Mouse (Mus musculus) monocyte, adult 2 months (primary cell): ENCODE measurements around the gene 4932438H23Rik.
"Not testable (repeated sequence)": the region's sequence is repeated elsewhere in the genome, so short reads cannot be mapped to it uniquely, and the experiment has no call there.

Experiments used
- DNase-seq, 2 experiments: peaks; one replicate each; pipeline ENCODE4 v3.0.0; 2022; ENCODE audit warnings: low spot score in 2 of 2, low read depth in 1 of 2

Gene 4932438H23Rik

DNA sequence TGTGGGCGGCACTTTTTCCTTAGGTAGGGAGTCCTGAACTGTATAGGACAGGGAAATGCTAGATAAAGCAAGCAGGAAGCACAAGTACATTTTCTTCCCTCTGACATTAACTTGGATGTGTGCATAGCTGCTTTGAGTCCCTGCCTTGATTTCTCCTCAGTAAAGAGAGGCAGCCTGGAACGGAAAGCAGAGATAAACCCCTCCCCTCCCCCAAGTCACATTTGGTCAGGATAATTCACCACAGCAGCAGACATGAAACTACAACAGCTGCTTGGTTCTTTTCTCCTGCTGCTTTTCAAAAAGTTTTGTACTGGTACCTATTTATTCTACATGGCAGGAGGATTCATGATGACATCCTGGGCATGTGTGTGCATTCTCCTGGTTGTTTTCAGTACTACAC, 5.6 kb upstream of the 4932438H23Rik start:
- no peak for DNase-seq

DNA sequence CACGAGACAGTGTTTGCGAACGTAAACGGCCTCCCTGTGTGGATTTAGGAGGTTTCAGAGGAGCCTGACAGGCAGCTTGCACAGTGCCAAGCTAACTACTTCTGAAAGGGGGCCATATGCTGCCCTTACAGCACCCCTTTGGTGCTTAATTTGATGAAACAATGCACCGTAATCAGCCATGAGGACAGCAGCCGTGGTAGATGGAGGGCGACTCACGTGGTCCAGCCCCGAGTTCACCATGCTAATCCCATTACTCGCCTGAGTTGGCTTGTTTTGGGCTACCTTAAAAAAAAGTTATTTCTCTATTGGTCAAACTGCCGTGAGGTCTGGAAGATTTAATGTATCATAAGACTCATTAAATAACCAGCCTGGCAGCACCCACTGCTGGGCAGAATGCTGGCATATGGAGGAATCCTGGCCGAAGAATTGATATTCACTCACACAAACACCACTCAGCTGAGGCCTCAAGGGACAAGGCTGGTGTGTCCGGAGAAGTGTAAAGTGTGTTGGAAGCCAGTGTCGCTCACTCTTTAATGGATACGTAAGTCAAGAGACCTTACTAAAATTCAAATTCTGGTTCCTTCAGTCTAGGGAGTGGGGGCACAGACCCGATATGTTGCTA, 4.6 kb upstream of the 4932438H23Rik start:
- no peak for DNase-seq

DNA sequence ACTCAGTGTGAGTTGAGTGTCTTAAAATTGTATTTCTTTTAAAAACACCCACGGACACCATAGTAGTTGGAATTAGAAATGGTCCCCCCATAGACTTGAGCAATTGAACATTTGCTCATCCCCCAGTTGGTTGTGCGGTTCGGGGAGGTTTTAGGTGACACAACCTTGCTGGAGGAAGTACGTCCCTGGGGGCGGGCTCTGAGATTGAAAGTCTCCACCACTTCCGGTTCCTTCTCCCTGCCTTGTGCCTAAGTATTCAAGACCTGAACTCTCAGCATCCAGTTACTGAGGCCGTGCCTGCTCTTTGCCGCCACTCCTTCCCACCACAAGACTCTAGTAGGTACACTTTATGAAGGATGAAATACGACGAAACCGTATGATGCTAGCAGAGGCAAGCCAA, 2.9 kb upstream of the 4932438H23Rik start:
- peak in 1 of 2 experiments; percentile 32 for DNase-seq

DNA sequence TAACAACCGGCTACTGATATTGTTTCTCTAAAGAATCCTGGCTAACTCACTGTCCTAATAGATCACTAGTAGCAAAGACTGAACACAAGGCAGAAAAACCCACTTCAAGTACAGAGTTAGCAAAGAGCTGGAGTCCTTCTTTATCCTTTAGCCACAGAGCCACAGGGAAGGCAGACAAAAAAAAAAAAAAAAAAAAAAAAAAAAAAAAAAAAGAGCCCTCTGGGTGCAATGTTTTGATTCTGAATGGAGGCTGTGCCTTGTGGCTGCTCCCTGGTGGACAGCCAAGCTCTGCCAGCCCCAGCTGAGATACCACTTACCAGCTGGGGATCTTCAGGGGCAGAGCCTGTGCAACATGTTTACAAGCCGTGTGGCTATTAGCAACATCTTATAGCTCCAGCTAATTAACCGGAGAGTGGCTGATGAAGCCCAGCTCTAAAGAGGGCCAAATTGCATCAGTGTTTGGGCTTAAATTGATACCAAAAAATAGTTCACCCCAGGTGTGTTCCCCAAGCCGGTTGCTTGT, 2.1 kb upstream of the 4932438H23Rik start:
- no peak for DNase-seq

DNA sequence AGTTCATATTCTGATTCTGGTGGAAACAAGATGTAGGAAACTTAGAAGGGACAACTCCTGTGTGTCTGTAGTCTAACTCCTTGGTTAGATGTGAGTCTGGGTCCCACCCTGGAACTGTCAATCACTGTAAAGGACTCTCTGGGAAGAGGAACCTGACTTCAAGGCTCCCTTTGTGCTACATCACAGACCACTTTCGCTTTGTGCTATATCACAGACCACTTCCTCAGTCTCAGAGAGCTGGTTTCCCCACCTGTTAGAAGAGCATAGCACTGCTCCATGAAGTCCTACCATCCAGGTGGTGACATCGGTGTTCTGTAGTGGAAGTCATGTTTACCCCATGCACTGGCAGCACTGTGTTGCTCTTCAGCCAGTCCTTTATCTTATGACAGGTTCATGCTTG, 1.1 kb upstream of the 4932438H23Rik start:
- DNase-seq: no peak

DNA sequence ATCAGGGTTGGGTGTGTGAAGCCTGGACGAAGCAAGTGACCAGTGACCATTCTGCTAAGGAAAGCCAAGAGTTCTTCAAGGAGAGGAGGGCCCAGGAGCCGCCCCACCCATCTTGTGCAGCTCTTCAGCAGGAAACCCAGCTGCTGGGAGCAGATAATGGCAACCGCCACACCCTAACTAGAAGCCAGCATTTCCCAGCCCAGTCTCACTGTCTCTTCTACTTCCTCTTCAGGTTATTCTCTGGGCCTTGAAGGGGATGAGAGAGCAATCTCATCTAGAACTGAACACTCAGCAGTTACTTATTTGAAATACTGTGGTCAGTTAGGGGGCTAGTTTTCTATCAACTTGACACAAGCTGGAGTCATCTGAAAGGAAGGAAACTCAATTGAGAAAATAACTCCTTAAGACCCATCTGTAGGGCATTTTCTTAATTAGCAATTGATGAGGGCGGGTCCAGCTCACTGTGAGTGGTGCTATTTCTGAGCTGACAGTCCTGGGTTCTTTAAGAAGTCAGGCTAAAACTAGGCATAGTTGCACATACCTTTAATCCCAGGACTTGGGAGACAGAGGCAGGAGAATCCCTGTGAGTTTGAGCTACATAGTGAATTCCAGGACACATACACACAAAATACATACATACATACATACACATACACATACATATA, 8.1 kb downstream of the 4932438H23Rik start:
- no peak for DNase-seq

DNA sequence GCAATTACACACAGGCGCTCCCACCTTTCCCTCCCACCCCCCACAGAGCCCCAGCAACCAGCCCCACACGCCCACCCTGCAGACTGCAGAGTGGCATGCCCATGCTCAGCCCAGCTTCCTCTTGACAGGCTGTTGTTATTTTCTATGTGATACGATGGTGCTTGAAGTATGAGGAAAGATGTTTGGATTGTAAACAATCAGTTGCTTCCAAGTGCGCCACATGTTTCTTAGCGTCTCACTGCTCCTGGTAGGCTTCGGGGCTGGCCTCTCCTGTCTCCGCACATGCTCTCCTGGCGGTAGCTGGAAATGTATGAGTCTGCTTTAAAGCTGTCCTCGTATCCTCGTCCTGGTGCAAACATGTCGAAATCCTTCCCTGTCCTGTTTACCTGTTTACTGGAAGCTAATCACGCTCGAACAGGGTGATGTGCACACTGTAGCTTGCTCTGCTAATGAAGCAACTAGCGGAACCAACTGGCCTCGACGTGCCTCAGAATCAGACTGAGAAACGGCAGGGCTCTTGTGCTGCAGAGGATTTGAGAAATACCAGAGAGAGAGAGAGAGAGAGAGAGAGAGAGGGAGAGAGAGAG, 9.6 kb downstream of the 4932438H23Rik start:
- DNase-seq: no peak

DNA sequence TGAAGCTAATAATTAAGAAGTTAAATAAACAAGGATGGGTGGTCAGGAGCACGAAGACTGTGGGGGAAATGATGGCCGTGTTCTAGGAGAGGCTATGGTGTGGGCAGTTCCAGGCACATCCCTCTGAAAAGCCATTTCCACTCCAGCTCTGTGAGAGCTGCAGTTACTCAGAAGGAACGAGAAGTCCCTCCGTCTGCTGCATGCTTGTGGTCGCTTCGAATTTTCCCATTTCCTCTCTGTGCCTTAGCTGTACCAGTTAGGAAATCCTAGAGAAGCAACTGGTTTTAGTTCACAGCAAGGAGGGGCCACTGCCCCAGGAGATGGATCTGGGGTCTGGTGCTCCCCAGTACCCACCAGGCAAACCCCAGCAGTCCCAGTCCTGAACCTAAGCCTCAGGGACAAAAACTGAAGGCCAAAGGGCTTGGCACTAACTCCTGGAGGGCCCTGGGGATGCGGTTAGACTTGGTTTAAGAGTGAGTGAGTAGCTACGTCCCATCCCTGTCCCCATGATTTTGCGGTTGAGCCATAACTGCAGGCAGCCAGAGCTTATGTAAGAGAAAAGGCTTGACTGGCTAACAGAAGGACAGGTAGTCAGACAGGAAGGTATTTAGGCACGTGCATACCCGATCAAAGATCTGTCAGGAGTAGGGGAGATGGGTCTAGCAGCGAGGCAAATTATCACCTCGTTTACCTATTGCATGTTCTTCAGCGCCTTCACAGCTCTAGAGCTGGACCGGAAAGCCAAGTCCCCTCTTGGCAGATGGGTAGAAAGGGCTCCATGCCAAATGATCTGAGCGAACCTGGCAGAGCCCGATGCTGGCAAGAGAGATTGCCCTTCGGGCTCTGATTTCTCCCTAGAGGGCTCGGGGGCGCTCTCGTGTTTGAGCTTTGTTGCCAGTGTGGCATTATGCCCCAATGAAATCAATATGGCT, 10.3 kb downstream of the 4932438H23Rik start:
- no peak for DNase-seq

DNA sequence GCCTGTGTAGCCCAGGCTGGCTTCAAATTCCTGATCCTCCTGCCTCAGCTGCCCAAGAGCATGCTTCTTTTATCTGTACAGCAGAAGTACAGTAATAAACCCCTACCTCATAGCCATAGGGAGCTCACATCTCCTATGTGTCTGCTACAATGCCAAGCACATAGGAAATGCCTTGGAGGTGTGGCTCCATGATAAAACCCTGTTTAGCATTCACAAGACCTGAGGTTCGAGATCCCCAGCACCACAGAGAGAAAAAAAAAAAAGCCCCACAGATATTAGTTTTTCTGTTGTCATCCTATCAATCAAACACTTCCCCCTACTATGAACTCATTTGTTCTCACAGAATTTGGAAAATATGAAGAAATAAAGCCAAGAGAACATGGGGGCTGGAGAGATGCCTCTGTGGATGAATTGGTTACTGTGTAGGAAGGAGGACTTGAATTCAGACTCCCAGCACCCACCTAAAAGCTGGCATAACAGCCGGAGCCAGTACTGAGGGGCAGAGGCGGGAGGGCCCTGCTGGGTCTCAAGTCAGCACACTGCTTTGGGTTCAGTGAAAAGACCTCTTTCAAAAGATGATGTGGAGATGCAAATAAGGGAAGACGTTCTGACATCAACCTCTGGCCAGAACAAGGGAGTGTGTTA, 11.8 kb downstream of the 4932438H23Rik start:
- DNase-seq: no peak

DNA sequence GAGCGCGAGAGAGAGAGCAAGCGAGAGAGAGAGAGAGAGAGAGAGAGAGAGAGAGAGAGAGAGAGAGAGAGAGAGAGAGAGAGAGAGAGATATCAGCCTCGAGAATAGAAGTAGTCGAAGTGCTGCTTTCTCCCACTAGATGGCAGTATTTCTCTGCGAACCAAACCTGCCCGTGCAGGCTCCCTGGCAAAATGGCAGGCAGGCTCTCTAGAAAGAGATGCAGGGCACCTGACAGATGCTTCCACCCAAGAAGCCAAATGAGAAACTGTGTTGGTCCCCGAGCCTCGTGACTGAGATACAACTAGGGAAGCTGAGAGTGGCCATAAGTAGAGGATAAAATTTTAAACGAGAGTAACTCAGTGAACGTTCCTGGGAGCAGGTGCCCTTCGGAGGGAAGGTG, 13.4 kb downstream of the 4932438H23Rik start:
- peak; percentile 42 to 56 for DNase-seq

DNA sequence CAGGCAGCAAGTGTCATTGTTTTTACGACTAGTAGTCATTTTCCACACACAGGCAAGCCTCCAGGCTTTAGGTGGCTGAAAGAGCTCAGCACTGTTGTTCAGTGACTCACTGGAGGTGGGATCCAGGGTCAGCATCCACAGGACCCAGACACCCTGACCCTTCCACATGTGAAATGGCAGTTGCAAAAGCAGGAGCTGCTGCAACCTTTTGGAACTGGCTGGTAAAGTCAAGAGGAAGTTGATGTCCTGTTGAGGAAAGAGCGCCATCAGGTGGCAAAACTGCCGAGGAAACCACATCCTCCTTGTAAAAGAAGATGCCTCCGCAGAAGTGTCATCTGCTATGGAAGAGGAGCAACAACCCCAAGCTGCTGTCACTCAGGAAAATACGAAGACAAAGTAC, 18.7 kb downstream of the 4932438H23Rik start:
- peak; percentile 41 to 59 for DNase-seq

DNA sequence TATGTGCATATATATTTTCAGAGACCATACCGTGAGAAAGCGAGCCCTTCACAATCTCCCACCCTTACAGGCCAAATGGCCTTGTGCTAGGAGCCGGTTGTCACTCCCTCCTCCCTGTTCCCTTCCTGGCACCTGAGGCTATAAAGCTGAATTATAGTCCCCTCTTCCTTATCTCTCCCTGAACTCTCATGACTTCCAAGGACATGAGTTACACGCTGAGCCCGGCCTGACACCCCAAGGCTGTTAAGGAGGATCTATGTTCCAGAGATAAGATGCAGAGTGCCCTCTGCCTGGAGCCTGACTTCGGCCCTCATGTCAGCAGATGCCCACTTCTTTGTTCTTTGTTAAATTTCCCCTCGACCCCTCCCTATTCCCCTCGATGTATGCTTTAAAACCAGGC, 19.5 kb downstream of the 4932438H23Rik start:
- not testable (repeated sequence) for DNase-seq

DNA sequence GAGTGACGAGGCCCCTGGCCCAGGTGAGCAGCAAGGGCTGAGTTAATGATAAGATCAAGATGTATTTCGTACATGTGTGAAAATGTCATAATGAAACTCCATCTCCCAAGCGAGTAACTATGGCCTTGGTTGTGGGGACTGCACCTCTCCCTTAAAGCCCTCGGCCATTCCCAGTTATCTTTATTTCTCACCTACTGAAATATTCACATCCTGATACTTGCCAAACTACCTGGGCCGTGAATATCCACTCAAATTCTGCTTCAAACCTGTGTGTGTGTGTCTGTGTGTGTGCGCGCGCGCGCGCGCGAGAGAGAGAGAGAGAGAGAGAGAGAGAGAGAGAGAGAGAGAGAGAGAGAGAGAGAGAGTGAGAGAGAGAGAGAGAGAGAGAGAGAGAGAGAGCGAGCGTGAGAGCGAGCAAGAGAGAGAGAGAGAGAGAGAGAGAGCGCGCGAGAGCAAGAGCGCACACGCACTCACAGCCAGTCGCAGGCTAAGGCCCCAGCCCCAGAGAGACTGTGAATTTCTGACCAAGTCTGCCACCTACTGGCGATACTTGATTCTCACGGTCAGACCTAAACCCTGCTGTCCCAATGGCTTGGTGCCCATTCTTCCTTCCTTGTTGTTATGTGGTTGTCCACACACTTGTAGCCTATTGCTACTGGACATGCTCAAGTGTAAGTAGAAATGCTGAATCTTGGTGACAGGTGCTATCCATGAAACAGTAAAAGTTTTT, 21.6 kb downstream of the 4932438H23Rik start:
- peak; percentile 54 to 76 for DNase-seq

DNA sequence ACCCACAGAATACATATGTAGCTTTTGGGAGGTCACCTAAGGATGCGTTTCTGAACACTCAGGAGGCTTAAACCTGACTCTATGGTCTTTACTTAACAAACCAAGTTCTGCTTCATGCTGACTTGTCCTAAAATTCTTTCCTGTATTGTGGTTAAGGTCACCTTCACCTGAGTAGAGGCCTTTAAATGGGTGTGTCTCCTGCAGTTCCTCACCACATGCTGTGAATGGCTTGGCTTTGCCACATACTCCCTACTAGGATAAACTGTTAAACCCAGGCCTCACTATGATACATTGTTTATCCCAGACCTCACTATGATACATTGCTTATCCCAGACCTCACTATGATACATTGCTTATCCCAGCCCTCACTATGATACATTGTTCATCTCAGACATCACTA, 22.7 kb downstream of the 4932438H23Rik start:
- no peak for DNase-seq

DNA sequence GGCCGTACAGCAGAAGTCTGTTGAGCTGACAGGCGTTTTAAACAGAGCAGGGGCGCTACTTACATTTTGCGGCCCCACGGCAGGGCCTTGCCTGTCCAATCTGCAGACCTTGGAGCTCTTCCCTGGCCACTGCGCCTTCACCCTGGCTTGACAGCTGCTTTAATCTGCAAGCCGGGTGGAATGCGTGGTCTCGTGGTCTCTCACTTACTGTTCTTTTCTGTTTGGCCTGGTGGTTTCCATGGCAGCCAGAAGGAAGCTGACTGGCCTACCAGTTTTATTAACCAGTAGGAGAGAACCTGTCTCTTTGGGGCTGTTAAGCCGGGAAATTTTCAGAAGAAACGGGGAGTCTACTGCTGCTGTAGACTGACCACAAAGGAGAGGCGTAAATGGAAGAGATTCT, 26.0 kb downstream of the 4932438H23Rik start:
- no peak for DNase-seq

DNA sequence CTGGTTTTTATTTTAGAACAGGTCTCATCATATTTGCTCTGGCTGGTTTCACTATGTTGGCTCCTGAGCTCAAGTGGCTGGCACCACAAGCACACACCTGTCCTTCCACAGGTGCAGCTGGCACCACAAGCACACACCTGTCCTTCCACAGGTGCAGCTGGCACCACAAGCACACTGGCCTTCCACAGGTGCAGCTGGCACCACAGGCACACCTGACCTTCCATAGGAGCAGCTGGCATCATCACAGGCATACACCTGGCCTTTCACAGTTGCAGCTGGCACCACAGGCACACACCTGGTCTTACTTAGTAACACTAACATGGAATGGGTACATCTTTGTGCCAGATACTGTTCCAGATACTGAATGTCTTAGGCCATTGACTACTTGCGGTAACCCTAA, 27.8 kb downstream of the 4932438H23Rik start:
- no peak for DNase-seq

DNA sequence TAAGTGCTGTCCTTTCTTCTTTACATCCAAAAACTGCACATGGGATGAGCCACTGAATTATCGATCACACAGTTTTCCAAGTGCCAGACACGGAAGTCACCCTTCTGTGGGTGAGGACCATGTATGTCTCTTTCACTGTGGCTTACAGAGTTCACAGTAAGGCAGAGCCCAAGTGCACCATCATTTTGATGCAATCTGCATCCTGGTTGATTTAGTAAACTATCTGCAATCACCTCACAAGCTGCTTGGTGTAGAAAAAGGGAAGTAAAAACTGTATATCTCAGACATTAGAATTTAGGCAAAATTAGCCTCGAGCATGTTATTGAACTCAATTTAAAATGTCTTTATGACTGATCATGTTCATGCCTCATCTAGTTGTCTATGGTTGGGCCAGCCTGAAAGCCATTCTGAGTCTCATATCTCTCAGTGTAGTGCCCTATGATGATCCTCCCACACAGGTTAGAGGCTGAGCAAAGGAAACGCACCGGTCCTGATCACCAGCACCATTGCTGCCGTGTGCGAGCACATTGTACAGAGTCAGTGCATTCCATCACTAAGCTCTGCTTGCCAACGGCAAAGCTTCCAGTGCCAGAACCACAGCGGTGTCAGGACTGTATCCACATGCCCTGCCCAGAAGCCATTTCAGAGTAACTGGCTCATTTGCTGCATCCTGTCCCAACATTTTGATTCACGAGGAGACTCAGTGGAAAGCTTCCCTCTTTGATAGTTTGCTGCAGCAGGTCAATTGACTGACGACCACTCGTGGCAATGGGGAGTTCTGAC, 30.1 kb downstream of the 4932438H23Rik start:
- DNase-seq: no peak

DNA sequence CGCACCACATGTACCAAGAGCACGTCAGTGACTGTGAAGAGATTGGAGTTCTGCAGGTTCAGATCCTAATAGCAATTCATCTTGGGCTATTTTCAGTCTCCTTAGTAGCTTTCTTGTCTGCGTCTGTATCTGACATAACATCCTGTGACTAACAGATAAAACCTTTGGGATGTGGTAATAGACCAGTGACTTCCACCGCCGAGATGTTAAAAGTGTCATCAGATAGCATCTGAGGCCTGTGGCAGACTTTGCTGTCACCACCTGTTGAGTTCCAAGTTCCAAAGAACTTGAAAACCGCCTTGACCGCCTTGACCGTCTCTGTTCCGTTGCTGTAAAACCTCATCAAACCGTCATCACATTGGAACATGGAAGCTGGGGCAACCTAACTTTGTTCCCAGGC, 31.1 kb downstream of the 4932438H23Rik start:
- no peak for DNase-seq

DNA sequence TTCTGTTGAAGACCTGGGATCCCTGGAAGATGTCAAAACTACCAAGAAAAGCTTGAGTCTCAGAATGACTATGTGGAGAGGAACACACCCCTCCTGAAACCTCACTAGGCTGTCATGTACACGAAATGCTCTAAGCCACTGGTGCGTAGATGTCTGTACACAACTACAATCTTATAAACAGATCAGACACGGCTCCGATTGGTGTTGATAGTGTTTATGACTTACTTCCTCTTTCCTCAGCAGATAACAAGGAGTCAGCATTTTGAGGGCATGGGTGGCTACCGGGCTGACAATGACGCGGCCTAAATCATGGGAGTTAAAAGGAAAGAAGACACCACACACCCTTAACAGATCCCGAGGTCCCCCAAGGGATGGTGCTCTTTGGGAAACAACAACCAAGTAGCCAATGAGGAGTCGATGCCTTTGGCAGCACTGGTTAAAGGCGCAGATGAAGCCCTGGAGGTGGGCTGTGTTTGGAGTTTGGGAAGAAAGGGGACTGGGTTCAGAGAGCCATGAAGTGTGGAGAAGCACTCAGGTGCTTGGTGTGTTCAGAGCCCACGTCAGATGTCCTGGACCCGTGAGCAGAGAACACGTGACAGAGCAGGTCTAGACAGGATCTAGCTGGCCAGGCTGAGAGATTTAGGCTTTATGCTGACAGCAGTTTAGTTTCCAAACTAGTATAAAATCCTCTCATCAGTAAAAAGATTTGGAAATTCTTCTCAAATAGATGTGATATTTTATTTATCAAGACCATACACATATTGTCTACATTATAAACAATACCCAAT, 33.2 kb downstream of the 4932438H23Rik start:
- DNase-seq: no peak
